Mouse (Mus musculus): ENCODE data around the gene Rbck1. TPM values are rescaled to one million over a fixed set of nuclear protein-coding genes. Genes with fewer than 3 reads are reported as not detected.
"Not testable (repeated sequence)": the region's sequence is repeated elsewhere in the genome, so short reads cannot be mapped to it uniquely, and the experiment has no call there.

Gene Rbck1
- polyA plus RNA-seq, 1 experiment from 2014 or later, result 44.9 TPM

DNA sequence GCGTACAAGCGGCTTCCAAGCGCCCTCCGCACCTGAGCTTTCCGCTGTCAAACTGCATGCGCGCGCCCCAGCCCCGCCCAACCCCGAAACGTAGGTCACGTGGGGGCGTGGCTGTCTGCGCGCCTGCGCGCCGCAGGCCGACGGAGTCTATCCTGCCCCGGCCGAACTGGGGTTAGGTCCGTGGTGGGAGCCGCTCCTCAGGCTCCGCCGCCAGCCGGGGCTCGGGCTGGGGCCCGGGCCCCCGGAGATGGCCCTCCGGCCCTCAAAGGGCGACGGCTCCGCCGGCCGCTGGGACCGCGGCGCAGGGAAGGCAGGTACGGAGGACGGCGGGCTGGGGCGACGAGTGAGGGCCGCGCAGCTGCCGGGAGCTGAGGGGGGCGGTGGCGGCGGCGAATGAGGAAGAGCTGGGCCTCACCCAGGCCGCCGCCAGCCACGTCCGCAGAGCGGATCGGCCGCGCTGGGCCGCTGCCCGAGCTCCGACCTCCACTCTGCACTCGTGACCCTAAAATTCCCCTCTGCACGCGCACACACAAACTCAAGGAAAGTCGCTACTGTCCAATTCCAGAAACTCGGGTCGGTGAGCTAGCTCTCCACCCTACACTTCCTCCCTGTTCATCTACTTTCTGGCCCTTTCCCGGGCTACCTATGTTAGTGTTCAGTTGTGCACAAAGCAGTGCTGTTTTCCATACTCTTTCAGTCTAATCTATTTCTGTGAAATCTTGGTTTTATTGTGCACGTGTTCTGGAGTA, 38.6 kb downstream of the Rbck1 start, which contains the start of gene Tbc1d20:
TSS of gene Tbc1d20 (plus strand) at position 102 of the 749 bp plus-strand sequence.
- Histone ChIP-seq H3K27ac (ENCODE audit: low read depth, low read length) (peak within 1 kb of the TSS; percentile 85), H3K4me2 (replicated peaks; ENCODE audit: low read depth) (peak within 1 kb of the TSS; percentile 82), H3K36me3 (ENCODE audit: control insufficient read depth, insufficient read depth) (no peaks in the 10 kb centered on the region), H3K4me3 (ENCODE audit: low read depth, low read length) (peak within 1 kb of the TSS; percentile 72), H3K4me1 (replicated peaks; ENCODE audit: control insufficient read depth, insufficient read depth, low read length) (no peaks in the 10 kb centered on the region), H3K27me3 (replicated peaks; ENCODE audit: control insufficient read depth, insufficient read depth, low read length) (no peaks in the 10 kb centered on the region), H3K9me3 (ENCODE audit: control insufficient read depth) (no peaks in the 10 kb centered on the region), H3K9ac (ENCODE audit: low read depth, low read length) (peak within 1 kb of the TSS; percentile 90)
- under 1% methylated on average over 69 of the region's 70 CpGs for WGBS
- peak; percentile 96 for ATAC-seq
- TF ChIP-seq CTCF (IDR thresholded peaks at IDR 0.05; ENCODE audit: low read depth), result no peak

DNA sequence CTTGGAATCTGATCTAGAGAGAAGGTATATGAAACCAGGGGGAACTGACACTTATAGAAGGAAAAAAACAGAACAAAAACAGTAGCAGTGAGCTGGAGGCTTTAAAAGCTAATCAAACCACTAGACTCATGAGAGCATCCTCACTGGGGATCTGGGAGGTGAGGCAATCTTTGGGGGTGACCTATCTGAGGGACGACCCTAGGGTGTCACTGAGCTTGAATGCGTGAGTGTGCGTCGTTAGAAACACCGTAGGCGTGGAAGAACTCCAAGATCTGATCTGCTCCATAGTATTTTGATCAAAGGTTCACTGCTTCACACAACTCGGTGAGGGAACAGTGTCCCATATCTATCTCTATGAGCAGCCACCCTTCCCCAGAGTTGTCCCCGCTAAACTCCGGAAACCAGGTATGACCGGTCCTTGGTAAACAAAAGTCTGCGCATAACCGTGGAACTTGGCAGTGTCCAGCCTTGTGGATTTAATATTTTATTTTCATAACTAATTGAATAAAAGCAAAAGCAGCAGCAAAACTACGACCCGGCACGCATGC, 39.2 kb downstream of the Rbck1 start:
- WGBS, result under 1% methylated on average over 15 of the region's 15 CpGs
- Histone ChIP-seq H3K36me3 (ENCODE audit: control insufficient read depth, insufficient read depth) (no peaks in the 10 kb centered on the region), H3K9me3 (ENCODE audit: control insufficient read depth) (no peaks in the 10 kb centered on the region), H3K27me3 (replicated peaks; ENCODE audit: control insufficient read depth, insufficient read depth, low read length) (no peaks in the 10 kb centered on the region), H3K27ac (ENCODE audit: low read depth, low read length) (peak overlapping the region; percentile 85), H3K4me2 (replicated peaks; ENCODE audit: low read depth) (peak overlapping the region; percentile 82), H3K9ac (ENCODE audit: low read depth, low read length) (peak overlapping the region; percentile 90), H3K4me3 (ENCODE audit: low read depth, low read length) (peak overlapping the region; percentile 72), H3K4me1 (replicated peaks; ENCODE audit: control insufficient read depth, insufficient read depth, low read length) (no peaks in the 10 kb centered on the region)
- peak; percentile 31 for ATAC-seq
- no peak for TF ChIP-seq CTCF (IDR thresholded peaks at IDR 0.05; ENCODE audit: low read depth)

DNA sequence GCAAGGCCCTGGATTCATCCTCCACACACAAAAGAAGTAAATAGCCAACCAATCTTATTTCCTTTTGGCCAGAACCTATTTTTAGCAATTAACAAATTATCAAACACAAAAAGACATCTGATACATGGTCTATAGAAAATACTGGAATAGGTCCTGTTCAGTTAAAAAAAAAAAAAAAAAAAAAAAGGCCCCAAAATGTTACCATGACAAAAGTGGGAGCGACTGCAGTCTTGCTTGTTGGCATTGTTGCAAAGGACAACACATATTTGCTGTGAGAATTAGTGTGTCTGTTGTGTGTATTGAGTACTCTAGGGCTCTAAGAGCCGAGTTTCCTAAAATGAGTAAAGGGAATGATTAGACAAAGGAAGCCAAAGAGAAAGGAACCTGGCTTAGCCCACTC, 40.0 kb downstream of the Rbck1 start:
- no peak overlapping the region for H3K9ac ChIP-seq (ENCODE audit: low read depth, low read length)
- no peaks in the 10 kb centered on the region for H3K4me1 ChIP-seq (replicated peaks; ENCODE audit: control insufficient read depth, insufficient read depth, low read length)
- ATAC-seq, result no peak
- H3K9me3 ChIP-seq (ENCODE audit: control insufficient read depth), result no peaks in the 10 kb centered on the region
- 73% methylated on average over 2 of the region's 2 CpGs for WGBS
- no peak overlapping the region for H3K4me3 ChIP-seq (ENCODE audit: low read depth, low read length)
- H3K27me3 ChIP-seq (replicated peaks; ENCODE audit: control insufficient read depth, insufficient read depth, low read length), result no peaks in the 10 kb centered on the region
- H3K27ac ChIP-seq (ENCODE audit: low read depth, low read length), result no peak overlapping the region
- TF ChIP-seq CTCF (IDR thresholded peaks at IDR 0.05; ENCODE audit: low read depth), result no peak
- no peaks in the 10 kb centered on the region for H3K36me3 ChIP-seq (ENCODE audit: control insufficient read depth, insufficient read depth)
- H3K4me2 ChIP-seq (replicated peaks; ENCODE audit: low read depth), result no peak overlapping the region

DNA sequence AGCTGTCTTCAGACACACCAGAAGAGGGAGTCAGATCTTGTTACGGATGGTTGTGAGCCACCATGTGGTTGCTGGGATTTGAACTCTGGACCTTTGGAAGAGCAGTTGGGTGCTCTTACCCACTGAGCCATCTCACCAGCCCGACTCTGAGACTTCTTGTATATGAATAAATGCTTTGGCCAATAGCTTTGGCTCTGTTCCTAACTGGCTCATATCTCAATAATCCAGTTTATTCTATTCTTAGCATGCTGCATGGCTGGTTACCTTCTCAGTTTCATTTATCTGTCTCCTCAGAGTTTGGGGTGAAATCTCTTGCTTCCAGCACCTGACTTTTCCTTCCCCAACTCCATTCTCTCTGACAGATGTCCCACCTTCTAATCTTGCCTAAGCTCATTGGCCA, 42.8 kb downstream of the Rbck1 start:
- not testable (repeated sequence) for H3K27ac ChIP-seq (ENCODE audit: low read depth, low read length); H3K4me2 ChIP-seq (replicated peaks; ENCODE audit: low read depth); H3K36me3 ChIP-seq (ENCODE audit: control insufficient read depth, insufficient read depth); ATAC-seq; H3K4me3 ChIP-seq (ENCODE audit: low read depth, low read length); H3K27me3 ChIP-seq (replicated peaks; ENCODE audit: control insufficient read depth, insufficient read depth, low read length); H3K9ac ChIP-seq (ENCODE audit: low read depth, low read length); H3K4me1 ChIP-seq (replicated peaks; ENCODE audit: control insufficient read depth, insufficient read depth, low read length); H3K9me3 ChIP-seq (ENCODE audit: control insufficient read depth)
- 86% methylated on average over 2 of the region's 2 CpGs for WGBS

DNA sequence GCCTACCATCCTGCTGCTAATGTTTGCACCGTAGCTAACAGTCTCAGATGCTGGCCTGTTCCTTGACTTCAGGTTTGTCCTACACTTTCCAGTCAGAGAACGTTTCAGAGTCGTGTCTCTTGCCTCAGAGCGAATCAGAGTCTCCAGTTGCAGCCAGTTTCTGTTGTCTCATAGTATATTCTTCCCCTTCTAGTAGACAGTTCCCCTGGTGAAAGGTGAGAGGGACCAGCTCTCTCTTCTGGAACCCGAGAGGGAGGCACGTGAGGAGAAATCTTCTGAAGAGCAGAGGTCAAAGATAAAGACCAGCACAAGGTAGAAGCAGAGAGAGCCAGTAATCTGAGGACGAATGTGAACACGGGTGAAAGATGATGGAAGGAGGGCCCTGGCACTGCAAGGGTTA, 44.4 kb downstream of the Rbck1 start:
- H3K36me3 ChIP-seq (ENCODE audit: control insufficient read depth, insufficient read depth), result peaks cover 17% of the 10 kb centered on the region
- no peaks in the 10 kb centered on the region for H3K27me3 ChIP-seq (replicated peaks; ENCODE audit: control insufficient read depth, insufficient read depth, low read length)
- no peak overlapping the region for H3K4me3 ChIP-seq (ENCODE audit: low read depth, low read length)
- no peak for TF ChIP-seq CTCF (IDR thresholded peaks at IDR 0.05; ENCODE audit: low read depth)
- no peaks in the 10 kb centered on the region for H3K4me1 ChIP-seq (replicated peaks; ENCODE audit: control insufficient read depth, insufficient read depth, low read length)
- ATAC-seq, result no peak
- no peaks in the 10 kb centered on the region for H3K9me3 ChIP-seq (ENCODE audit: control insufficient read depth)
- no peak overlapping the region for H3K4me2 ChIP-seq (replicated peaks; ENCODE audit: low read depth)
- WGBS, result 61% methylated on average over 8 of the region's 8 CpGs
- no peak overlapping the region; the same call in 1 of the 2 replicates for H3K27ac ChIP-seq (ENCODE audit: low read depth, low read length)
- no peak overlapping the region for H3K9ac ChIP-seq (ENCODE audit: low read depth, low read length)

DNA sequence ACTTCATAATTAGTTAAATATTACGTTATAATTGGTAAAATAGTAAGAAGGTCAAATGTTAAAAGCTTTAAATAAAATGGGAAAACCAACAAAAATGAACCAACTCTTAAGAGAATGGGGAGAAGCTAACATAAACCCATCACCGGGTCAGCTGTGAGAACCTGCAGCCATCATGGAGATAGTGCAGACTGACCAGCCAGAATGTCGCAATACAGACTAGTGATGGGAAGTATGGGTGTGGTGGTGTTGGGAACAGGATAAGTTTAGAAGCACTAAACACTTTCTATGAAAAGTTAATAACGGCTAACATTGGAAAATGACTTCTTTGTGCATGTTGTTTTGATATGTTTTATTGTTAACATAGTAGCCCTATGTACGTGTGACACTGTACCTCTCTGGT, 44.9 kb downstream of the Rbck1 start:
- H3K9ac ChIP-seq (ENCODE audit: low read depth, low read length), result no peak overlapping the region
- H3K4me1 ChIP-seq (replicated peaks; ENCODE audit: control insufficient read depth, insufficient read depth, low read length), result no peaks in the 10 kb centered on the region
- H3K4me2 ChIP-seq (replicated peaks; ENCODE audit: low read depth), result no peak overlapping the region
- WGBS, result 77% methylated on average over 5 of the region's 5 CpGs
- H3K4me3 ChIP-seq (ENCODE audit: low read depth, low read length), result no peak overlapping the region
- H3K36me3 ChIP-seq (ENCODE audit: control insufficient read depth, insufficient read depth), result peaks cover 22% of the 10 kb centered on the region
- ATAC-seq, result no peak
- H3K27ac ChIP-seq (ENCODE audit: low read depth, low read length), result no peak overlapping the region
- H3K27me3 ChIP-seq (replicated peaks; ENCODE audit: control insufficient read depth, insufficient read depth, low read length), result no peaks in the 10 kb centered on the region
- no peaks in the 10 kb centered on the region for H3K9me3 ChIP-seq (ENCODE audit: control insufficient read depth)
- no peak for TF ChIP-seq CTCF (IDR thresholded peaks at IDR 0.05; ENCODE audit: low read depth)
